Mouse (Mus musculus): ENCODE results near the gene Cd200r4.

Cd200r4 gene

DNA sequence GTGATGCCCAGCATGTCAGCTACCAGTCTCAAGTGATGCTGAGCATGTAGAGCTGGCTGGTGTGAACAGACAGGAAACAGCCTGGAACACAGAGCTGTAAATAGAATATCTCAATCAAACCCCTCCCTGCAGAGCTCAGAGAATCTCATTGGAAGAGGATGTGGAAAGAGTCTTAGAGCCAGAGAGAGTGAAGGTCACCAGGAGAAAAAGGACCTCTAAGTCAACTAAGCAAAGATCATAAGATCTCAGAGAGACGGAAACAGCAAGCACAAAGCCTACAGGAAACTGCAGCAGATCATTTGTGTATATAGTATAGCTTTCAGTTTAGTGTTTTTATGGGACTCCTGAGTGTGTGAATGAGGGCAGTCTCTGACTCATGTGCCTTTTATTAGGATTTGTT lies 63.6 kb downstream of the Cd200r4 start:
- in situ Hi-C loops (cut with MboI), result no loop called here

GRCm38 (mm10) chr16:44876625-44877024 lies 65.1 kb downstream of the Cd200r4 start:
- in situ Hi-C loops (cut with MboI), result no loop called here

DNA sequence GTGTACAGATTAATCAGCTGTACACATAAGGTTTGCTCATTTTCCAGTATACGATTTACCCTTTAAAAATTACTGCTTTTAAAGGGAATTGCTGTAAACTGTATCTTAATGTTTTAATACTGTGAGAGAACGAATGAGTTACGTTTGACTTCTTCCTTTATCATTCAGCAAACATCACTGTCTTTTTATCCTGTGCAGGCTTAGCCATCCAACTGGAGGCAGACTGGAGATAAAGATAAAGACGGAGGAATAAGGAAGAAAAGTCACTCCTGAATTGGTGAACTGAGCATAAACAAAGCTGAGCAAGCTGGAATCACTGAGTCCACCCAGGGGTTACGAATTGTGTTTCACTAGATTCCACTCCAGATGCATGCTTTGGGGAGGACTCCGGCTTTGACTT lies 66.1 kb downstream of the Cd200r4 start:
- in situ Hi-C loops (cut with MboI), result no loop called here

Data from mature B cell (primary cell).